Mouse (Mus musculus) lung, adult 2 months (tissue): ENCODE results near the gene Spata5.

ENCODE experiments used
- CTCF ChIP-seq: fragments of 200-500 bp; IDR thresholded peaks from 2 replicates; pipeline ENCODE4 v1.5.1; 2011; ENCODE audit warnings: mild to moderate bottlenecking, low read length, control low read depth; ENCODE audit not compliant: insufficient read depth
- POLR2A ChIP-seq: fragments of 200-500 bp; IDR thresholded peaks from 2 replicates; pipeline ENCODE4 v1.6.1; 2011; ENCODE audit warnings: low read depth, mild to moderate bottlenecking, control low read depth, low read length, borderline replicate concordance; ENCODE audit errors: extremely low read depth

DNA sequence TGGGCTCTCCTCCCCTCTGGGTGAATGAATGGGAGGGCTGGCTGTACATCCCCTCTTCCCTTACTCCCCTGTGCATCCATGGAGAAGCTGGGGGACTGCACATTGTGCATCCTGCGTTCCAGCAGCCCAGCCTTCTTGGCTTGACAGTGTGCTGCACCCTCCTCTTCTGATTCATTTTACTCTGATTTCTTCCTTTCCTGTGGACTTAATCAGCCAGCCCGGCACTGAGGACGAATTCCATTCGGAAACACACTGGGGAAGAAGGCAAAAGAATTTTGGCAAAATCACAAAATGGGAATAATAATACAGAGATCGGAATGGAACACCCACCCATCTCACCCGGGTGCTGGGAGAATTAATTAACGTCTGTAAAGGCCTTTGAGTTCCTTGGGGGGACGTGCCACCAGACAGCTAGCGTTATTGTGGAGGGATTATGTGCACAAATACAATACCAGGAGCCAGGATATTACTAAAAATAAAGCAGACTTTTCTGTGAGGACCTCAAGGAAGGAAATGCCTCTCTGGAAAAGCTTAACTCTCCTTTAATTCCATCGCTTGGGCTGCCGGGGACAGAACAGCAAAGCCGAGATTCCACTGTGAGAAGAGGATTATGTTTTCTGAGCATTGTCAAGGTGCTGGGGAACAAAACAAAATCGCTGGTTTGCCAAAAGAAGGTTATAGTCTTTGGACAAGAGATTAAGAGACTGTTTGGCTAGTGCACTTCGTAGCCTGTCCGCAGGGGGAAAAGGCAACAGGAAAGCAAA is 166.5 kb downstream of the Spata5 start:
- TF ChIP-seq POLR2A: no peak
- TF ChIP-seq CTCF: no peak
